Mouse (Mus musculus): ENCODE measurements at regions not wholly inside any gene's neighbourhood (a gene's known extent, or its start where the extent isn't known, plus 50 kb on each side); places are given as distances from the start of the nearest gene placed in this dataset.
A peak's percentile ranks its signal among the peaks of the same experiment; 100 is the strongest.

- ATAC-seq (ENCODE audit: low TSS enrichment) = no peak
Measured at GRCm38 (mm10) chr5:129353549-129353948, 147.5 kb upstream of the Sfswap start.

- no peak for ATAC-seq (ENCODE audit: low TSS enrichment)
Measured at GRCm38 (mm10) chr5:129354877-129355276, 146.1 kb upstream of the Sfswap start.

DNA sequence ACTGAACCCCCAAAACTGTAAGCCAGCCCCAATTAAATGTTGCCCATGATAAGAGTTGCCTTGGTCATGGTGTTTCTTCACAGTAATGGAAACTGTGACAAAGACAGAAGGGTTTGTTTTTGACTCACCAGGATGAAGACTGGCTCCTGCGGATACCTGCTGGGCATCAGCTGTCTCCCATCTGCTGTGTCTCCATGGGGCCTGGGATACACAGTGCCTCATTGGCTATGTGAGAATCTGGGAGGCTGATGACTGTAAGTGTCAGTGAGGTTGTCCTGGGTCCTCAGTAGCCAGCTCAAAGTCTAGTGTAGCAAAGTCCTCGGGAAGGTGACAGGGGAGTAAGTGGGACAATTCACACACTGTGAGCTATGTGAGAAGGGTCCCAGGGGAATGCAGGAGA is 139.5 kb upstream of the Sfswap start:
- no peak for ATAC-seq (ENCODE audit: low TSS enrichment)

DNA sequence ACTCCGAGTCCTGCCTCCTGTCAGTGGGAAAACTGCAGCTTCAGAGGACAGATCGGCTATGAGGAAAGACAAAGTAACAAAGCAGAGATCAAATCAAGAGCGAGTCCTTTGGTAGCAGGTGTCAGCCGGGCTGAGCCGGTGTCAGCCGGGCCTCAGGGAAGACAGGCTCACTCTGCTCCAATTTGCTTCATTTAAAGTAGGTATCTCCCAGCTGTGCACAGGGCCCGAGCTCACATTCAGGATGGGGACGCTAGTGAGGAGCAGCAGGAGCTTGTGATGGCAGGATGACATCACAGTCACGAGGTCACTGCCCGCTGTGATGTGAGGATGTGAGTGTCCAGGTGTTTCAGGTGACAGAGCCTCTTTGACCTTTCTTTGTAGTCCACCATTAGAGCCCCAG is 137.8 kb upstream of the Sfswap start:
- ATAC-seq (ENCODE audit: low TSS enrichment) = no peak

- ATAC-seq (ENCODE audit: low TSS enrichment) = no peak
Measured at GRCm38 (mm10) chr5:129365026-129365425, 136.0 kb upstream of the Sfswap start.

DNA sequence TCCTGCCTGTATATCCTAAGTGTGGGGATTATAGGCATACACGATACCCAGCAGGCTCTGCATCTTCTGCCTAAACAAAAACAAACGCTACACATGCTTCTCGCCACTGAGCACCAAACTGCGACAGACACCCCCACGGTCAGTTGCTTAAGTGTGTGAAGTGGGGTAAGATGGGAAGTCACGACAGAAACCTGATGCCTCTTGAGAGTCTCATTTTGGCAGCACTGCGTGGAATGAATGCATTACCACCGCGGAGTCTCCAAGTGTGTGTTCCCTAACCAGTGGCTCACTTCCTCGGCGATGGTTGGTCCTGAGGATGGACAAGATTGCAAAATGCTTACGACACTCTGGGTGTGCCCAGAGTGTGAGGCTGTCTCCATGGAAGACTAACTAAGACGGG is 133.8 kb upstream of the Sfswap start:
- ATAC-seq (ENCODE audit: low TSS enrichment) = peak; percentile 88

GRCm38 (mm10) chr5:129380861-129381260 is 120.2 kb upstream of the Sfswap start:
- ATAC-seq (ENCODE audit: low TSS enrichment) = no peak

GRCm38 (mm10) chr5:129384976-129385375 is 116.0 kb upstream of the Sfswap start:
- peak; percentile 42 for ATAC-seq (ENCODE audit: low TSS enrichment)

GRCm38 (mm10) chr5:129385965-129386643 is 114.9 kb upstream of the Sfswap start:
- ATAC-seq (ENCODE audit: low TSS enrichment) = peak; percentile 90

- peak; percentile 85 for ATAC-seq (ENCODE audit: low TSS enrichment)
Measured at GRCm38 (mm10) chr5:129386671-129387070, 114.3 kb upstream of the Sfswap start.

GRCm38 (mm10) chr5:129387301-129387700 is 113.7 kb upstream of the Sfswap start:
- no peak for ATAC-seq (ENCODE audit: low TSS enrichment)

GRCm38 (mm10) chr5:129390921-129391371 is 110.1 kb upstream of the Sfswap start:
- peak; percentile 21; the same call in 1 of the 2 replicates for ATAC-seq (ENCODE audit: low TSS enrichment)

DNA sequence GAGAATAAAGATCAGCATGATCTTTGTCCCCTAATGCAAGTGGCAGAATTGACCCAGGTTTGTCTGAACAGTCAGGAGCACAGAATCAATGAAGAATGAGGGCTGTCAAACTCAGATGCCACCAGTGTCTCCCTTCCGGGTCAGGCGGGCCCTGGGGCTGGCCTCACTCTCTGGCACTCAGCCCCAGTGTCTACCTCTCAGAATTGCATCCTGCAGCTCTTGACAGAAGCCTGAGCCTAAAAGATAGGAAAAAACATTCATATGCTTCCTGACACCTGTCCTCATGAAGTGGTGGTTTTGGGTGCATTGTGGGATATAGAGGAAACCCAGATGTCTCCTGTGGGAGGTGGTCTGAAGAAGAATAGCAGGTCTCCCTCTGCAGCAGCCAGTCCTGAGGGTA is 107.9 kb upstream of the Sfswap start:
- no peak for ATAC-seq (ENCODE audit: low TSS enrichment)

DNA sequence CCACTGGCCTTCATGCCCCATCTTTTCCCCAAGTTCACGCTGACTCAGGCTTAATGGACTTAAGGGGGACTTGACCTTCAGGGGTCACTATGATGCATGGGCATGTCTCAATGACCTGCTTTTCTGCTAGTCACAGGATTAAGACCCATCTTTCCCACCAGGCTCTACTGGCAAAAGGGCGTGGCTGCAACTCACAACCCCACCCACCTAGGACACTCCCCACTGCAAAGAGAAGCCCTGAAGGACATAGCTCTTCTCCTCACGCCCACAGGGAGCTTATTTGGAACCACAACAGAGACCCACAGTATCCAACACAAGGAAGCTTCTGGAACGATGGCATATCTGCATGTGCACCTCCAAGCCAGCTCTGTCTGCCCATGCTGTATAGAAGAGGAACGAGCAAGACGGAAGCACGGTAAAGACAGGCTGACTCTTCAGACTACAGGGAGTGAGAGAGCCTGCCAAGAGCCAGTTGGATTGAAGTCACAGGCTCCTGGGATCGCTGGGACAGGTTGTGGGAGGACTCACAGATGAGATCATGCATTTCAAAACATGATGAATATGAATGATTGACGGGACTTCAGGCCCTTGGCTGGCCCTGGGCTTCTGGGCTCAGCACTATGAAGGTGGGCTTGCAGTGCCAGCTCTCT is 107.3 kb upstream of the Sfswap start:
- peak; percentile 83 for ATAC-seq (ENCODE audit: low TSS enrichment)

DNA sequence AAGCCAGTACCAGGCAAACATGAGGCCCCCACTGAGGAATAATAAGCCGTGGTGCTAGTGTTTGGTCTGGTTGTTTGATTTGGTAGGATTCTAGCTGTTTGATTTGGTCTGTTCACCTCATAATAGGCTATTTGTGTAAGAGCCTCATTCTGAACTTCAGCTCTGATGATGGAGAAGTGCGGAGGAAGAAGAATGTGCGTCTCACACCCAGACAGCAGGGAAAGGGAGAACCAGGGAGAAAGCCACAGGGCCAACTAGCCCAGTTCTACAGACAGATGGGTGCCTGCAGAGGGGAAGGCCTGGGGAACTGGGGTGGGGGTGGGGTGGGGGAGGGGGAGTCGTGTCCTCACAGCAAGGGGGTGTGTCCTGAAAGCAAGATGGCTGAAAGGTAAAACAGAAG is 106.6 kb upstream of the Sfswap start:
- peak; percentile 38; the same call in 1 of the 2 replicates for ATAC-seq (ENCODE audit: low TSS enrichment)

DNA sequence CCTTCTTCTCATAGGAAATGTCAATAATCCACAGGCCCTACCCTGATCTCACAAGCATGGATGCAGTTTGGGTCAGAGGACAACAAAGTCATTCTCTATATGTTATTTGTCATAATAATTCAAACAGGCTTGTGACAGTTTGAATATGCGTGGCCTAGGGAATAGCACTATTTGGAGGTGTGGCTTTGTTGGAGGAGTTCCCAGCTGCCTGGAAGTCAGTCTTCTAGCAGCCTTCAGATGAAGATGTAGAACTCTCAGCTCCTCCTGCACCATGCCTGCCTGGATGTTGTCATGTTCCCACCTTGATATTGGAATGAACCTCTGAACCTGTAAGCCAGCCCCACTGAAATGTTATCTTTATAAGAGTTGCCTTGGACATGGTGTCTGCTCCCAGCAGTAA is 103.7 kb upstream of the Sfswap start:
- ATAC-seq (ENCODE audit: low TSS enrichment) = no peak

DNA sequence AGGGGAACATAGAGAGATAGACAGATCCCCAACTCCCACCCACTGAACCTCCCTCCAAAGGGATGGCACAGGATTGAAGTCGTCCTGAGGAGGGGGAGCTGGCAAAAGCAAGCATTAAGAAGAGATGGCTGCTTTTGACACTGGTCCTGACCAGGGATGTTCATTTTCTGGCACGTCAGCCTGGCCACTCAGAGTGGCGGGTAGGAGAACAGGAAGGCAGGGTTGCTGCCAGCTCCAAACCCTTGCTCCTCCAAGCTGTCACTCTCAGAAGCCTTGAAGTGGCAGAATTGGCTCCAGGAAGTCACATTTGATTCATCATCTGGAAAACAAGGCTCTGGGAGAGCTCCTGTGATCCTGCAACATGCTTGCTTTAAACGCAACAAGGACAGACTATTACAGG is 94.8 kb upstream of the Sfswap start:
- ATAC-seq (ENCODE audit: low TSS enrichment) = no peak

GRCm38 (mm10) chr5:129409440-129410004 is 91.5 kb upstream of the Sfswap start:
- no peak for ATAC-seq (ENCODE audit: low TSS enrichment)

DNA sequence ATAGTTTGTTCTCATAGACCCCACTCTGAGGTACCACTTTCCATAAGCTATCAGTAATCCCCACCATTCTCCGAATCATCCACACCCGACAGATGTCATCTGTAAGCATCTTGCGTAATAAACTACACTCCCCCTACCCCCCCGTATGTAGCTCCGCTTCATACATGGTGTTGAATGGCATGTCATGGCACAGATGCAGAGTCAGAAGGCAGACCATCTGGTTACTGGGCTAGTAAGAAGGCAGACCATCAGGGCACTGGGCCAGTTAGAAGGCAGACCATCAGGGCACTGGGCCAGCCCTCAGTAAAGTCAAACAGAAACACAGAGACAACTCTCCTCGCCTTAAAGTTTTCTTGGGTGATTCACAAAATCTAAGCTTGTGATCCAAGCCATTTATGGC is 88.9 kb upstream of the Sfswap start:
- no peak for ATAC-seq (ENCODE audit: low TSS enrichment)

- peak; percentile 50; the same call in 1 of the 2 replicates for ATAC-seq (ENCODE audit: low TSS enrichment)
Measured at GRCm38 (mm10) chr5:129414960-129415706, 85.9 kb upstream of the Sfswap start.

DNA sequence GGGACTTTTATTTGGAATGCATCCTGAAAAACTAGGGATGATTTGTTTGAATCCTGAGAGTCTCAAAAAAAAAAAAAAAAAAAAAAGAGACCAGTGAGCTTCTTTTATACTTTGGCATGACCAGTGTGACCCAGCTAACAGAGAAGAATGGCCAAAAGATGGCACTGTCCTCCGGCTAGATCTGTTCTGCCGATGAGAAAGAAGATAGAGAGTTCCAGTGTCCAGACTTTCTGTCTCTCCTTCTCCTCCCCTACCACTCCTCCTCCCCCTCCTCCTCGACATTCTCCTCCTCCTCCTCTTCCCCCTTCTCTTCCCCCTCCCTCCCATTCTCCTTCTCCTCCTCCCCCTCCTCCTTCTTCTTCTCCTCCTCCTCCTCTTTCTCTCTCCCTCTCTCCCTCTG is 84.6 kb upstream of the Sfswap start:
- peak; percentile 63; the same call in 1 of the 2 replicates for ATAC-seq (ENCODE audit: low TSS enrichment)

GRCm38 (mm10) chr5:129417516-129417915 is 83.5 kb upstream of the Sfswap start:
- ATAC-seq (ENCODE audit: low TSS enrichment) = no peak

Measured in frontal cortex, adult (tissue).